7 mouse cellular contexts compared by ENCODE assay signal in genomic region chr6:58770654-58771218, GRCm38 (mm10).
DNase-seq lines count a peak whose midpoint lies in the region; ATAC-seq and TF ChIP-seq lines count a peak whose summit lies in the region.

No protein-coding gene starts in this region.

- WGBS in embryonic facial prominence, embryonic 14.5 days = 18% methylated on average over 8 of the region's 8 CpGs
- WGBS in heart, embryonic 13.5 days = 22% methylated on average over 8 of the region's 8 CpGs

- no peaks in the 10 kb centered on the region for H3K27me3 ChIP-seq in G1E (ENCODE audit: insufficient read depth, low read length)
- no peaks in the 10 kb centered on the region for H3K27me3 ChIP-seq in embryonic facial prominence, embryonic 14.5 days (replicated peaks; ENCODE audit: control insufficient read depth, insufficient read depth, low read length)
- no peaks in the 10 kb centered on the region for H3K27me3 ChIP-seq in heart, embryonic 13.5 days (replicated peaks)

- no peak overlapping the region for H3K9ac ChIP-seq in embryonic facial prominence, embryonic 14.5 days (ENCODE audit: low read depth, low read length)
- no peak overlapping the region for H3K9ac ChIP-seq in heart, embryonic 13.5 days

- H3K4me2 ChIP-seq in embryonic facial prominence, embryonic 14.5 days (ENCODE audit: low read depth, low read length) = no peak overlapping the region
- H3K4me2 ChIP-seq in heart, embryonic 13.5 days = 0 out of 2 replicates have a peak overlapping the region, but pooled peaks have one; percentile 27

- no peaks in the 10 kb centered on the region for H3K36me3 ChIP-seq in G1E (replicated peaks)
- no peaks in the 10 kb centered on the region for H3K36me3 ChIP-seq in embryonic facial prominence, embryonic 14.5 days (ENCODE audit: control insufficient read depth, insufficient read depth, low read length)
- H3K36me3 ChIP-seq in heart, embryonic 13.5 days = no peaks in the 10 kb centered on the region

- peak; percentile 5 for DNase-seq in G1E (ENCODE audit: low spot score)
- peak; percentile 59 to 78 for DNase-seq in adrenal gland, postnatal 36 days
- peak; percentile 81 for DNase-seq in embryonic facial prominence, embryonic 14.5 days (ENCODE audit: low spot score)
- peak; percentile 43 to 75 for DNase-seq in layer of hippocampus, adult 2 months (ENCODE audit: low spot score in 2 of 2)
- peak; percentile 36 for DNase-seq in lung, postnatal 25 days (ENCODE audit: low spot score)
- peak; percentile 63 to 78 for DNase-seq in right cerebral cortex, adult 2 months (ENCODE audit: low spot score in 2 of 2)

- ATAC-seq in G1E (ENCODE audit: extremely low read depth, insufficient number of reproducible peaks, low FRiP score, poor library complexity, severe bottlenecking) = peak; percentile 22; the same call in 1 of the 2 replicates
- ATAC-seq in embryonic facial prominence, embryonic 14.5 days (ENCODE audit: low read depth) = 0 out of 2 replicates have a peak, but pooled peaks have one; percentile 30
- no peak for ATAC-seq in heart, embryonic 13.5 days (ENCODE audit: extremely low read depth, insufficient number of reproducible peaks, low FRiP score, low TSS enrichment)

- no peaks in the 10 kb centered on the region for H3K9me3 ChIP-seq in G1E (replicated peaks)
- no peaks in the 10 kb centered on the region for H3K9me3 ChIP-seq in embryonic facial prominence, embryonic 14.5 days (ENCODE audit: control insufficient read depth, low read length)
- no peaks in the 10 kb centered on the region for H3K9me3 ChIP-seq in heart, embryonic 13.5 days

- no peak overlapping the region for H3K4me3 ChIP-seq in G1E (ENCODE audit: low read depth, low read length)
- no peak overlapping the region for H3K4me3 ChIP-seq in embryonic facial prominence, embryonic 14.5 days (ENCODE audit: low read depth, low read length)
- no peak overlapping the region for H3K4me3 ChIP-seq in heart, embryonic 13.5 days
- H3K4me3 ChIP-seq in layer of hippocampus, adult 2 months = no peak overlapping the region

- no peaks in the 10 kb centered on the region for H3K4me1 ChIP-seq in G1E (ENCODE audit: insufficient read depth, low read depth, low read length)
- no peaks in the 10 kb centered on the region for H3K4me1 ChIP-seq in embryonic facial prominence, embryonic 14.5 days (ENCODE audit: control insufficient read depth, insufficient read depth, low read length)
- H3K4me1 ChIP-seq in heart, embryonic 13.5 days = 0 out of 2 replicates have a peak, but pooled peaks cover 3% of the 10 kb centered on the region

- H3K27ac ChIP-seq in embryonic facial prominence, embryonic 14.5 days (replicated peaks; ENCODE audit: low read depth, low read length) = no peak overlapping the region
- no peak overlapping the region for H3K27ac ChIP-seq in heart, embryonic 13.5 days (replicated peaks)
- H3K27ac ChIP-seq in layer of hippocampus, adult 2 months = no peak overlapping the region

- TF ChIP-seq CTCF in G1E (IDR thresholded peaks at IDR 0.05; ENCODE audit: low read depth, low read length) = peak; percentile 89
- peak; percentile 90 for TF ChIP-seq CTCF in layer of hippocampus, adult 2 months (conservative IDR thresholded peaks at IDR 0.05)

Comparison
In these comparisons a context has a peak if more than half of its experiments do, and no peak if none do; other contexts are left out.
1. DNase-seq: peak in every context shown above with its lines; median percentile 81 in embryonic facial prominence, embryonic 14.5 days; 70 in right cerebral cortex, adult 2 months; 68 in adrenal gland, postnatal 36 days; 59 in layer of hippocampus, adult 2 months; 36 in lung, postnatal 25 days; 5 in G1E.